Mouse (Mus musculus): ENCODE data around the gene Cacna1e. TPM values are rescaled to one million over a fixed set of nuclear protein-coding genes. Genes with fewer than 3 reads are reported as not detected.

Gene Cacna1e
- polyA plus RNA-seq, 1 experiment: 51.9 TPM

DNA sequence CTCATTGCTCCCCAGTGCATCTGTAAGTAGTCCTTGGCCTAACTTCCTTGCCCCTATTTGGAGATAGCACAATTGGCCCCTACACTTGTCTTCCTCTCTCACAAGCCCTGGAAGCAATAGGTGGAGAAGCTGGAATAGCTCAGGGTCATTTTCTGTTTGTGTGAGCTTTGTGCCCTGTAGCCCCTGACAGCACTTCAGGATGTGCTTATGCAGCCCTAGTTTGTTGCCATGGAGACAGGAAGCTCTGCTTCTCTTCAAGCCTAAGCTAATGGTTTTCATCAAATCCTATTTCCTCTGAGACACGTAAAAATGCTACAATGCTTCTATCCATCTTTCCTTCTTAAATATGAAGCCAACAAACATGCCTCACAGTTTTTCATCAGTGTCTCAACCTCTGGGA, 328.5 kb downstream of the Cacna1e start:
- H3K27ac ChIP-seq (ENCODE audit: insufficient read depth, low read length): no peak overlapping the region
- TF ChIP-seq CTCF (IDR thresholded peaks at IDR 0.05; ENCODE audit: borderline replicate concordance, insufficient read depth, low read depth, low read length) (no peak), POLR2A (IDR thresholded peaks at IDR 0.05; ENCODE audit: borderline replicate concordance, insufficient read depth, low read length) (no peak)
- WGBS: 59% methylated on average over 1 of the region's 1 CpGs
- no peak for DNase-seq
- H3K27me3 ChIP-seq (ENCODE audit: control insufficient read depth, insufficient read depth, low read length): no peaks in the 10 kb centered on the region
- peaks cover 3% of the 10 kb centered on the region; the same call in 1 of the 2 replicates for H3K4me1 ChIP-seq (ENCODE audit: control insufficient read depth, insufficient read depth, low read length)
- H3K4me3 ChIP-seq (replicated peaks; ENCODE audit: insufficient read depth, low read depth, low read length): no peak overlapping the region

- Histone ChIP-seq H3K27me3 (ENCODE audit: control insufficient read depth, insufficient read depth, low read length) (no peaks in the 10 kb centered on the region), H3K27ac (ENCODE audit: insufficient read depth, low read length) (no peak overlapping the region), H3K4me3 (replicated peaks; ENCODE audit: insufficient read depth, low read depth, low read length) (no peak overlapping the region), H3K4me1 (ENCODE audit: control insufficient read depth, insufficient read depth, low read length) (peaks cover 3% of the 10 kb centered on the region; the same call in 1 of the 2 replicates)
- WGBS: 74% methylated on average over 1 of the region's 1 CpGs
- TF ChIP-seq POLR2A (IDR thresholded peaks at IDR 0.05; ENCODE audit: borderline replicate concordance, insufficient read depth, low read length) (no peak), CTCF (IDR thresholded peaks at IDR 0.05; ENCODE audit: borderline replicate concordance, insufficient read depth, low read depth, low read length) (no peak)
- no peak for DNase-seq
Measured at GRCm38 (mm10) chr1:154553132-154553531, 331.2 kb downstream of the Cacna1e start.

DNA sequence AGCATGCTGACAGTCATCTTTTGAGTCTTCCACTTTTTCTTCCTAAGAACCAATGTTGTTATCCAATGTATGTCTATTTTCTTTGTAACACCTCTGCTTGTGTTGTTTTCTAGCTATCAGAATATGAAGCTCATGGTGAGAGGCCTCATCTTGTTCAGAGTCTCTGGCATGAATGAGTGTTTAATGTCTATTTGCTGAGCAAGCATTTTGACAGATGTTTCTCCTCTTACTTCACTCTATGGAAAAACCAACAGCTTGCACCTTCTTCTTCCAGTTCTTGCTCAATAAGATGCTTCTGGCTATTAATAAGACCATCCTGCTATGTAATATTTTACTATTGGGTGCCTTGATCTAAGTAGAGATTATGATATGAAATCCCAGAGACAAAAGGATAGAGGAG, 346.9 kb downstream of the Cacna1e start:
- H3K4me1 ChIP-seq (ENCODE audit: control insufficient read depth, insufficient read depth, low read length): peaks cover 5% of the 10 kb centered on the region
- no peak for DNase-seq
- TF ChIP-seq CTCF (IDR thresholded peaks at IDR 0.05; ENCODE audit: borderline replicate concordance, insufficient read depth, low read depth, low read length) (no peak), POLR2A (IDR thresholded peaks at IDR 0.05; ENCODE audit: borderline replicate concordance, insufficient read depth, low read length) (no peak)
- H3K4me3 ChIP-seq (replicated peaks; ENCODE audit: insufficient read depth, low read depth, low read length): no peak overlapping the region
- H3K27me3 ChIP-seq (ENCODE audit: control insufficient read depth, insufficient read depth, low read length): no peaks in the 10 kb centered on the region
- H3K27ac ChIP-seq (ENCODE audit: insufficient read depth, low read length): no peak overlapping the region

DNA sequence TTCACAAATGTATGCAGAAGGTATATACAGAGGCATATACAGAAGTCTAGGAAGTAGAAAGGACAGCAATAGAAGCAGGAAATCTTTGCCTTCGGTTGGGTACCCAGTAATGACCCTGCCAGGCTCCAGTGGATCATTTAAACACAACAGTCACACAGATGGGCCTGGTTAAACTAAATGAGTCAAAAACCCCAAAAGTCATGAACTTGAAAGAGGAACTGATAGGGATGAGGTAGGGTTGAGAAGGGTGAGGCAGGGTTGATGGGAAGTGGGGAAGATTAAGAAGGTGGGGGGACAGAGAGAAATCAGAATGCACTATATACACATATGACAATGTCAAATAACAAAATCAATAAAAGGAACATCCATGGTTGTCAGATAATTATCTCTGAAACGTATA, 347.5 kb downstream of the Cacna1e start:
- TF ChIP-seq CTCF (IDR thresholded peaks at IDR 0.05; ENCODE audit: borderline replicate concordance, insufficient read depth, low read depth, low read length) (no peak), POLR2A (IDR thresholded peaks at IDR 0.05; ENCODE audit: borderline replicate concordance, insufficient read depth, low read length) (no peak)
- WGBS: 84% methylated on average over 2 of the region's 2 CpGs
- DNase-seq: no peak
- no peak overlapping the region for H3K4me3 ChIP-seq (replicated peaks; ENCODE audit: insufficient read depth, low read depth, low read length)
- H3K27me3 ChIP-seq (ENCODE audit: control insufficient read depth, insufficient read depth, low read length): no peaks in the 10 kb centered on the region
- H3K4me1 ChIP-seq (ENCODE audit: control insufficient read depth, insufficient read depth, low read length): peaks cover 5% of the 10 kb centered on the region
- no peak overlapping the region for H3K27ac ChIP-seq (ENCODE audit: insufficient read depth, low read length)

- TF ChIP-seq POLR2A (IDR thresholded peaks at IDR 0.05; ENCODE audit: borderline replicate concordance, insufficient read depth, low read length) (no peak), CTCF (IDR thresholded peaks at IDR 0.05; ENCODE audit: borderline replicate concordance, insufficient read depth, low read depth, low read length) (no peak)
- no peak for DNase-seq
- Histone ChIP-seq H3K27ac (ENCODE audit: insufficient read depth, low read length) (no peak overlapping the region), H3K4me1 (ENCODE audit: control insufficient read depth, insufficient read depth, low read length) (peaks cover 8% of the 10 kb centered on the region), H3K4me3 (replicated peaks; ENCODE audit: insufficient read depth, low read depth, low read length) (no peak overlapping the region), H3K27me3 (ENCODE audit: control insufficient read depth, insufficient read depth, low read length) (no peaks in the 10 kb centered on the region)
- 62% methylated on average over 11 of the region's 11 CpGs for WGBS
Measured at GRCm38 (mm10) chr1:154532987-154533940, 351.0 kb downstream of the Cacna1e start.

GRCm38 (mm10) chr1:154529666-154530065, 354.6 kb downstream of the Cacna1e start:
- TF ChIP-seq POLR2A (IDR thresholded peaks at IDR 0.05; ENCODE audit: borderline replicate concordance, insufficient read depth, low read length) (no peak), CTCF (IDR thresholded peaks at IDR 0.05; ENCODE audit: borderline replicate concordance, insufficient read depth, low read depth, low read length) (no peak)
- 79% methylated on average over 4 of the region's 4 CpGs for WGBS
- DNase-seq: no peak
- Histone ChIP-seq H3K27me3 (ENCODE audit: control insufficient read depth, insufficient read depth, low read length) (no peaks in the 10 kb centered on the region), H3K4me3 (replicated peaks; ENCODE audit: insufficient read depth, low read depth, low read length) (no peak overlapping the region), H3K4me1 (ENCODE audit: control insufficient read depth, insufficient read depth, low read length) (peaks cover 8% of the 10 kb centered on the region), H3K27ac (ENCODE audit: insufficient read depth, low read length) (no peak overlapping the region)

DNA sequence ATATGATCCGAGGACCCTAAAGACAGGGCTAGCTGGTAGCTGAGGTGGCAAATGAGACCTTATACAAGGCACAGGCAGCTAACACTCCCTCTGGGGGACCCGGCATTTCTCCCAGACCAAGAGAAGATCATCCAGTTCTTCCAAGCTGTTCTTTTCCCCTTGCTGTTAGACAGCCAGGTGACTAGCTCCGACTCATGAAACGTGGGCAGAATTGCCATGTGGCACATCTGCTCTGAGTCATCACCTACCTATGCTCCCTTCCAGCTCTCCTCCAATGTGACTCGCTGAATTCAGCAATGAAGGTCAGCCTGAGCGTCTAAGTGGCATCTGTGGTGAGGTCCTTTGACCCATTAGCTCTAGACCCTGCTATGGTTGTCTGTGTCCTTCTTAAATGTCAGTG, 355.5 kb downstream of the Cacna1e start:
- Histone ChIP-seq H3K27ac (ENCODE audit: insufficient read depth, low read length) (no peak overlapping the region), H3K27me3 (ENCODE audit: control insufficient read depth, insufficient read depth, low read length) (no peaks in the 10 kb centered on the region), H3K4me3 (replicated peaks; ENCODE audit: insufficient read depth, low read depth, low read length) (no peak overlapping the region), H3K4me1 (ENCODE audit: control insufficient read depth, insufficient read depth, low read length) (peaks cover 3% of the 10 kb centered on the region; the same call in 1 of the 2 replicates)
- TF ChIP-seq POLR2A (IDR thresholded peaks at IDR 0.05; ENCODE audit: borderline replicate concordance, insufficient read depth, low read length) (no peak), CTCF (IDR thresholded peaks at IDR 0.05; ENCODE audit: borderline replicate concordance, insufficient read depth, low read depth, low read length) (no peak)
- WGBS: 63% methylated on average over 6 of the region's 6 CpGs
- DNase-seq: peak in 1 of 2 experiments; percentile 8

DNA sequence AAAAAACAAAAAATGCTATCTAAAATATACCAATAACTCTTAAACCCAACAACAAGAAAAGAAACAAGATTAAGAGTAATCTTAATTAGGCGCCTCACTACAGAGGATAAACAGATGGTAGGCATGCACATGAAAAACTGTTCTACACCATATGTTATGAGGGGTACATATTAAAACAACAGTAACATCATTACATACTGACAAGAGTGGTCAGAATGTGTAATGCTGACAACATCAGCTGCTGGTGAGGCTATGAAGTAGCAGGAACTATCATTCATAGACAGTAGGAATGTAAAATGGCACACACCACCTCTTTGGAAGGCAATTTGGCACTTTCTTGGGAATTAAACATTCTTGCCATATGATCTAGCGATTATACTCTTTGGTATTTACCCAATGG, 363.6 kb downstream of the Cacna1e start:
- H3K4me1 ChIP-seq (ENCODE audit: control insufficient read depth, insufficient read depth, low read length): no peaks in the 10 kb centered on the region
- H3K27me3 ChIP-seq (ENCODE audit: control insufficient read depth, insufficient read depth, low read length): no peaks in the 10 kb centered on the region
- no peak for TF ChIP-seq POLR2A (IDR thresholded peaks at IDR 0.05; ENCODE audit: borderline replicate concordance, insufficient read depth, low read length)
- TF ChIP-seq CTCF (IDR thresholded peaks at IDR 0.05; ENCODE audit: borderline replicate concordance, insufficient read depth, low read depth, low read length): no peak
- H3K4me3 ChIP-seq (replicated peaks; ENCODE audit: insufficient read depth, low read depth, low read length): no peak overlapping the region
- WGBS: 80% methylated on average over 2 of the region's 2 CpGs
- no peak for DNase-seq
- no peak overlapping the region for H3K27ac ChIP-seq (ENCODE audit: insufficient read depth, low read length)
